Mouse (Mus musculus): ENCODE results near the gene Tex33. TPM values are rescaled to one million over a fixed set of nuclear protein-coding genes. Genes with fewer than 3 reads are reported as not detected.

Gene Tex33
- total RNA-seq, 2 experiments from 2014 or later, result not detected

GRCm38 (mm10) chr15:78416937-78417336, 21.2 kb upstream of the Tex33 start:
- DNase-seq (ENCODE audit: low spot score in 2 of 2), result no peak

- no peak for DNase-seq (ENCODE audit: low spot score in 2 of 2)
These were observed 18.4 kb upstream of the Tex33 start for GRCm38 (mm10) chr15:78414157-78414556.

- DNase-seq (ENCODE audit: low spot score in 2 of 2), result no peak
These were observed 18.0 kb upstream of the Tex33 start for GRCm38 (mm10) chr15:78413719-78414117.

GRCm38 (mm10) chr15:78413083-78413718, 17.5 kb upstream of the Tex33 start:
- DNase-seq (ENCODE audit: low spot score in 2 of 2), result no peak

GRCm38 (mm10) chr15:78409570-78410052, 13.9 kb upstream of the Tex33 start:
- no peak for DNase-seq (ENCODE audit: low spot score in 2 of 2)

- peak; percentile 67 to 90 for DNase-seq (ENCODE audit: low spot score in 2 of 2)
These were observed 10.7 kb upstream of the Tex33 start, which contains the start of gene Mpst for GRCm38 (mm10) chr15:78406293-78406934. Gene Mpst, plus strand, starts transcription at chr15:78406416.

- peak; percentile 33 to 78 for DNase-seq (ENCODE audit: low spot score in 2 of 2)
These were observed 10.0 kb upstream of the Tex33 start, which contains the start of gene Tst for GRCm38 (mm10) chr15:78405517-78406211. Gene Tst, minus strand, starts transcription at chr15:78405907.

GRCm38 (mm10) chr15:78405098-78405497, 9.4 kb upstream of the Tex33 start:
- no peak for DNase-seq (ENCODE audit: low spot score in 2 of 2)

- DNase-seq (ENCODE audit: low spot score in 2 of 2), result peak in 1 of 2 experiments; percentile 46
These were observed 8.2 kb upstream of the Tex33 start for GRCm38 (mm10) chr15:78403896-78404295.

GRCm38 (mm10) chr15:78403301-78403741, 7.6 kb upstream of the Tex33 start:
- no peak for DNase-seq (ENCODE audit: low spot score in 2 of 2)

- DNase-seq (ENCODE audit: low spot score in 2 of 2), result no peak
These were observed 6.7 kb upstream of the Tex33 start for GRCm38 (mm10) chr15:78402423-78402822.

- peak in 1 of 2 experiments; percentile 62 for DNase-seq (ENCODE audit: low spot score in 2 of 2)
These were observed 6.2 kb upstream of the Tex33 start for GRCm38 (mm10) chr15:78401921-78402320.

- DNase-seq (ENCODE audit: low spot score in 2 of 2), result no peak
These were observed 5.6 kb upstream of the Tex33 start for GRCm38 (mm10) chr15:78401345-78401744.

- DNase-seq (ENCODE audit: low spot score in 2 of 2), result no peak
These were observed 4.9 kb downstream of the Tex33 start for GRCm38 (mm10) chr15:78390855-78391254.

GRCm38 (mm10) chr15:78385564-78385963, 10.1 kb downstream of the Tex33 start:
- no peak for DNase-seq (ENCODE audit: low spot score in 2 of 2)

GRCm38 (mm10) chr15:78384220-78385116, 11.2 kb downstream of the Tex33 start:
- DNase-seq (ENCODE audit: low spot score in 2 of 2), result no peak

GRCm38 (mm10) chr15:78383450-78384219, 12.1 kb downstream of the Tex33 start:
- no peak for DNase-seq (ENCODE audit: low spot score in 2 of 2)

- DNase-seq (ENCODE audit: low spot score in 2 of 2), result no peak
These were observed 13.6 kb downstream of the Tex33 start for GRCm38 (mm10) chr15:78382115-78382514.

GRCm38 (mm10) chr15:78380741-78381140, 15.0 kb downstream of the Tex33 start:
- no peak for DNase-seq (ENCODE audit: low spot score in 2 of 2)

- DNase-seq (ENCODE audit: low spot score in 2 of 2), result no peak
These were observed 15.5 kb downstream of the Tex33 start for GRCm38 (mm10) chr15:78380208-78380607.

Measured in gastrocnemius, postnatal 4 days (tissue).